Mouse (Mus musculus): Measurements from ENCODE around the gene Lmo1.

Lmo1 gene

GRCm38 (mm10) chr7:109175670-109176625 is 941 bp upstream of the Lmo1 start:
- no peak for ATAC-seq (ENCODE audit: low TSS enrichment)

GRCm38 (mm10) chr7:109174337-109174948 is 564 bp downstream of the Lmo1 start:
- peak; percentile 58 for ATAC-seq (ENCODE audit: low TSS enrichment)

DNA sequence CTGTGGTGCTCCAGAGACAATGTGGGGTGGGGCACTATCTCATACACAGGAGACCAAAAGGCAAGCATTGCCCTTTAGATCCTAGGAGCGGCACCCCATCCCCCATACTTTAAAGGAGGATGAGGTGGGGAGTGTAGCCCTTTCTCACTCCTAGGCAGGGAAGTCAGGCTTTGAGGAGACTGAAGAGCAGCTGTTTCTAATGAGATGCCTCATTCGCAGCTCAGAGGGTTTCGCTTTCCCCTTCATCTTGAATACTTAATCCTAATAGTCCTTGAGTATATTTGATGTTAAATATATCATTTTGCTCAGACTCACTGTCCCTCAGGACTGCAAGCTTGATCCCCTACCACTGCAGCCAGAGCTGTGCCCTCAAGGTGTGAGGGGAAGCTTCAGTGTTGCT is 3.1 kb downstream of the Lmo1 start:
- ATAC-seq (ENCODE audit: low TSS enrichment) = no peak

DNA sequence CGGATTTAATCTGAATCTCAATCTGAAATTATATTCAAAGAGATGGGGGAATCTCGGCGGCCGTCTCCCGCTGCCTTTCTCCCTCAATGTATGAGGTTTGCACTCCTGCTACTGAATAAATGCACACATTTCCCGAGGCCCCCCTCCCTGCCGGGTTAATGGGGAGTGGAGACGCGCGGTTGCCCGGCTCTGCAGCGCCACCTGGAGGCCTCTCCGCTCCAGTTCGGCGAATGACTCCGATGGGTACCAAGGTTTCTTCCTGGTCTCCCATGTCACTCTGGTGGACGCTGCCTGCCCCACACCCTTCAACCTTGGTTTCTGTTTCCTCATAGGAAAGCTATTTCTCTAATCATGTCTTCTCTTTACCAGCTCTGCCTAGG is 4.6 kb downstream of the Lmo1 start:
- peak; percentile 76 for ATAC-seq (ENCODE audit: low TSS enrichment)

DNA sequence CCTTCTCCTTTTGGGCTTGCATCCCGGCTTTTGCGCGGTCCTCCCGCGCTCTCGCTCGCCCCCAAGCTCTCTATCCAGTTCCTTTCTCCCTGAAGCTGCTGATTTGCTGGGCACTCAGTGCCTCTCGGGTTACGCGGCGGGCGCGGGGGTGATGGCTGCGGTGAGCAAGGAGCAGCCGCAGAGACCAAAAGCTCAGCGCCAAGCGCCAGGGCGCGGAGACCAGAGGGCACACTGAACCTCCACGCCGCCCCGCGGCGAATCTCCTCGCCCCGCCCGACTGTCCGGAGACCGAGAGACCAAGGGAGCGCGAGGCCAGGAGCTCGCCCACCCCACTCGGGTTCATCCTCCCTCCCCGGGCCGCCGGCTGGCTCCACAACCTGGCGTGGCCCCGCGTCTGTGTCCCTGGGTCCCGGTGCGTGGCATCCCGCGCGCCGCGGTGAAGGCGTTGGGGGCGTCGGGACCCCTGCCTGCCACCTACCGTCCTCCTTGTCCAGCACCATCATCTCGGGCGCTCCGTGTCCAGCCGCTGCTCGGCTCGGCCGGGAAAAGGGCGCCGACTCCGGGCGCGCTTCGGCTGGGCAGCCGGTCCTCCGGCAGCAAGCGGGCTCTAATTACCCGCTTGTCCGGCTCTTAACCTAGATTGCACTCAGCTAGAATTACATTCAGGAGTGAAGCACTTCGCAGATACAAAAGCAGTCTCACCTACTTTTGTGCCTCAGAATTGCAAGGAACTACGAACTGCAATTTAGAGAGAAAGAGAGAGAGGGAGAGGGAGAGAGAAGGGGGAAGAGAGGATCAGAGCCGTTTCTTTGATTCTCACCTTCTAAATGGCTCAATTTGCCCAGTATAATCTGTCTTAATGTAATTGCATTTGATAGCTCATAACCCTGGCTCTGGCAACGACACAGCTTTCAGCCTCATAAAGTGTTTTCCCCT is 5.2 kb downstream of the Lmo1 start:
- peak; percentile 35 for ATAC-seq (ENCODE audit: low TSS enrichment)

DNA sequence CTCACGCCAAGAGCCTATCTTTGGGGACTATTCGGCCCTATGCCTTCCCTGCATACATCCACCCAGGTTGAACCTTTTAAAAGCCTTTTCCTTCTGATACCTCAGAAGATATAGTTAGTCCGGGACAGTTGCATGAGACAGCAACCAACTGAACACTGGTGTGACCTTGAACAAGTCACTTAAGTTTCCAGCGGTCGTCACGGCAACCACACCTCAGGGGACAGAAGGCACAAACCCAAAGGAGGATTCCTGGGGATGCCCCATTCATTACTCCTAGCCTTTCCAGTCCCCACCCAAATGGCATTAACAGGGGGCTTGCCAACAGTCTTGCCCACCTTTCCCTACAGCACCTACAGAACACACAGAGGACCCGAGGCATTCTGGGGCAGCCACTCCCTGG is 6.3 kb downstream of the Lmo1 start:
- ATAC-seq (ENCODE audit: low TSS enrichment) = no peak

DNA sequence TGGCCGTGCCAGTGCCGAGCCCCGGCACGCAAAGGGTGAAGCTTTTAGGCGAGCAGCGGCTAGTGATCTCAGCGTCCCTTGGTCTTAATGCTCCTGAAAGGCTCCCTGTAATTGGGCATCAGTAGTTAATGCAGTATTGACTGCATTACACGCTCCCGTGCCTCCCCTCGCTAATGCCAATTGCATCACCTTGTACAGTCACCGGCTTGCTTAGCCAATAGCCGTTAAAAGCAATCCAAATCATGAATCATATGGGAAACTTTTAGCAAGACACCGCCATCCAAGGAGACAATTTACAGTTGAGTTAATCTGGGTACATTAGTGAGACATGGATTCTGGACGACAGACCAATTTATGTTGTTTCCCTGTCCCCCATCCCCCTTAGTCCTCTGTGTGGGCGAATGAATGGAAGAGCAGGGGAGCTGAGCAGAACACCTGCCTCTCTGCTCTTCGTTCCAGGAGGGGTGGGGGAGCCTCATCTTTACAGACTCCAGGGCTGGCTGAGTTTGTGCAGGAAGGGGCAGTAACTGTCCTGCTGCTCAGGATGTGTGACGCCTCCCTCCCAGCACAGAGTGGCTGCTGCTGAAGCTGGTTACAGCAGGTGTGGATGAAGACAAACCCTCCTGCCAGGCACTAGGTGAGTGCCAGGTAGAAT is 8.9 kb downstream of the Lmo1 start:
- no peak for ATAC-seq (ENCODE audit: low TSS enrichment)

GRCm38 (mm10) chr7:109154331-109154730 is 20.7 kb downstream of the Lmo1 start:
- ATAC-seq (ENCODE audit: low TSS enrichment) = peak; percentile 69

- no peak for ATAC-seq (ENCODE audit: low TSS enrichment)
Measured at GRCm38 (mm10) chr7:109153538-109153937, 21.5 kb downstream of the Lmo1 start.

GRCm38 (mm10) chr7:109151088-109151487 is 23.9 kb downstream of the Lmo1 start:
- ATAC-seq (ENCODE audit: low TSS enrichment) = no peak

- no peak for ATAC-seq (ENCODE audit: low TSS enrichment)
Measured at GRCm38 (mm10) chr7:109145211-109145610, 29.8 kb downstream of the Lmo1 start.

DNA sequence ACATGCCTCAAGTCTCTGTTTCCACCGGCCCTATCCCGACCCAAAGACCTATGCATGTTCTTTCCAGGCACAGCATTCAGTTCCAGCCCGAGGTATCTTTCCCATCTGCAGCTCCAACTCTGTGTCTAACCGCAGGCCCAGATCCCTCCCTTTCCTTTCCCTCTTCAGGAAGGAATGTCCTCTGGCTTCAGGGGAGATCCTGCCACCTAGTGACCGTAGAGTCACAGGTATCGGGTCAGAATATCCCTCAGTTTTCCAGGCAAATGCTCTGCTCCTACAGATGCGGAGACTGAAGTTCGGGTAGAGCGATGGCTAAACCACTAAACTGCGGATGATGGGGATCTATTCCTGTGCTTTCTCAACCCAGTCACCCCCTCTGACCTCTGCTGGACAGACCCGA is 30.3 kb downstream of the Lmo1 start:
- no peak for ATAC-seq (ENCODE audit: low TSS enrichment)

- no peak for ATAC-seq (ENCODE audit: low TSS enrichment)
Measured at GRCm38 (mm10) chr7:109142564-109142963, 32.4 kb downstream of the Lmo1 start.

DNA sequence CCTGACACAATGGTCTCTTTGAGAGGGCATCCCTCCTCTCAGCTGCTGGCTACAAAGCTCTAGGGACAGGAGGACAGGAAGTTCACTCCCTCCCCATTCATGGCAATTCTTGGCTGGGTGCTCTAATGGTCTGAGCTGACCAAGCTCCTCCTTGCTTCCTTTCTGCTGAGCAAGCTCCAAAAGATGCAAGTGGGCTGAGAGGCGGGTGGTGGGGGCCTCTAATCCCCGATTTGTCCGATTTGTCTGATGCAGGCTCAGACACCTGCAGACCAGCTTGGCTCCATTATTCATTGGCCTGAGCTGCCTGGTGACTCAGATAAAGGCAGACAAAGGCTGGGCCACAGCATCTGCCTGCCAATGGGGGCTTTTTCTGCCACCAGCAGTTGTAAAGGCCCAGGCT is 33.3 kb downstream of the Lmo1 start:
- ATAC-seq (ENCODE audit: low TSS enrichment) = no peak

GRCm38 (mm10) chr7:109141054-109141453 is 34.0 kb downstream of the Lmo1 start:
- no peak for ATAC-seq (ENCODE audit: low TSS enrichment)

- ATAC-seq (ENCODE audit: low TSS enrichment) = peak; percentile 97
Measured at GRCm38 (mm10) chr7:109139405-109139804, 35.6 kb downstream of the Lmo1 start.

DNA sequence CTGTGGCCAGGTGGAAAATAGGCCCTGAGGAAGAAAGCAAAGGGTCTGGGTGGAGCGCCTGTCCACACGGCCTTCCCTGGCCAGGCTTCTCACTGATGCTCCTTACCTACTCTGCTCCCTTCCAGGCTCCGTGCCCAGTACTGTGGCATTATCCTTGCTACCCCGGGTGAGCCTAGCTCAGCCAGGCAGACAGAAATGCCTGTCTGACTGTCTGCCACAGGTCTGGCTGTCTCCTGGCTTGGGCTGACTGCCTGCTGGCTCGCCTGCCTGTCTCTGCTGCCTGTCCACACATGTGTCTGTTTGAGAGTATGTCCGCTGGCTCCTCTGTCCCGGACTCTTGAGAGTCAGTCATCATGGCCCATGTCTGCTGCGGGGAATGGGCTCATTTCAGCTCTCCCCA is 37.6 kb downstream of the Lmo1 start:
- no peak for ATAC-seq (ENCODE audit: low TSS enrichment)

GRCm38 (mm10) chr7:109131565-109131964 is 43.4 kb downstream of the Lmo1 start:
- ATAC-seq (ENCODE audit: low TSS enrichment) = no peak

- no peak for ATAC-seq (ENCODE audit: low TSS enrichment)
Measured at GRCm38 (mm10) chr7:109129946-109130686, 44.9 kb downstream of the Lmo1 start.

DNA sequence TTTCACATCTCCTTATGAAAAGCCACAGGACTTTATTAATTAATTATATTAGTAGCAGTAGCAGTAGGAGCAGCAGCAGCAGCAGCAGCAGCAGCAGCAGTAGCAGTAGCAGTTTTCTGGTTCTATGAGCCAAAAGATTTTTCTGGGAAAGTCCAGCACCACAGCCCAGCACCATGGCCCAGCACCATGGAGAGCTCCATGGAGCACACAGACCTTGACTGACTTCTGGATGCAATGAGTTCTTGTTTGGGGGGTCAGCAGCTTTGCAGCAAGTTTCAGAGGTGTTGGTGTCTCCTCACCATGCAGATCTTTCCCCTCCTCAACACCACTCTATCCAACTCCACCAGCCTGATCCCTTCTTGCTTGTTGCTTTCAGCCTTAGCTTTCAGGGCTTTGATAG is 45.6 kb downstream of the Lmo1 start:
- no peak for ATAC-seq (ENCODE audit: low TSS enrichment)

GRCm38 (mm10) chr7:109115929-109116328 is 59.1 kb downstream of the Lmo1 start:
- ATAC-seq (ENCODE audit: low TSS enrichment) = no peak

All from frontal cortex, adult (tissue).